Comparison of ENCODE assay signal across 10 mouse cellular contexts in genomic region chr15:3908721-3909120, GRCm38 (mm10).
DNase-seq lines count a peak whose midpoint lies in the region; ATAC-seq and TF ChIP-seq lines count a peak whose summit lies in the region.
"Had no signal": no experiment of that assay in that cellular context is flagged by ENCODE, and none has a peak within 500 bp of the region (broad histone marks: within the 10 kb centered on the region; RNA-seq: fewer than 3 reads in every experiment).

No protein-coding gene starts in this region.

- in situ Hi-C loops in Patski (cut with MboI; ENCODE audit: low pct_unique_long_range_greater_than_20kb) = loop anchor here (5.0 to 25.0 kb wide), 4 partner anchors 324 to 696 kb away; partner anchors contain the start of gene Ghr

- POLR2A ChIA-PET in Patski (lab: Charles Lee) = interaction anchor here (0.5 to 0.7 kb wide), 3 partner anchors 9 to 479 kb away, joined by 3 to 5 read pairs (median 3); no protein-coding TSS in a partner anchor

- H3K27me3 ChIP-seq in lung, postnatal 0 days (replicated peaks; ENCODE audit: insufficient read depth, low read length) = no peaks in the 10 kb centered on the region
- no peaks in the 10 kb centered on the region for H3K27me3 ChIP-seq in Patski
- H3K27me3 ChIP-seq: liver, embryonic 15.5 days had no signal

- H3K4me2 ChIP-seq in lung, postnatal 0 days (replicated peaks; ENCODE audit: low read depth, low read length) = no peak overlapping the region
- H3K4me2 ChIP-seq: liver, embryonic 15.5 days had no signal

- H3K4me1 ChIP-seq in lung, postnatal 0 days (ENCODE audit: insufficient read depth, low read depth, low read length) = no peaks in the 10 kb centered on the region
- H3K4me1 ChIP-seq: liver, embryonic 15.5 days had no signal

- H3K4me3 ChIP-seq in lung, postnatal 0 days (ENCODE audit: low read depth, low read length) = no peak overlapping the region
- H3K4me3 ChIP-seq: liver, embryonic 15.5 days had no signal

- TF ChIP-seq EP300 in lung, postnatal 0 days (IDR thresholded peaks at IDR 0.05) = no peak

- H3K27ac ChIP-seq in lung, postnatal 0 days (ENCODE audit: low read length) = no peak overlapping the region
- H3K27ac ChIP-seq: liver, embryonic 15.5 days had no signal

- peak; percentile 61 for TF ChIP-seq CTCF in lung, postnatal 0 days (IDR thresholded peaks at IDR 0.05)
- TF ChIP-seq CTCF in Patski (IDR thresholded peaks at IDR 0.05) = peak; percentile 36

- CTCF ChIA-PET in Patski (lab: Charles Lee) = interaction anchor here (0.6 to 4.4 kb wide), 13 partner anchors 10 to 612 kb away, joined by 3 to 26 read pairs (median 4); partner anchors contain the start of gene Ccdc152

- H3K9me3 ChIP-seq in lung, postnatal 0 days (ENCODE audit: low read length) = no peaks in the 10 kb centered on the region
- H3K9me3 ChIP-seq: liver, embryonic 15.5 days had no signal

- no peak for ATAC-seq in lung, postnatal 0 days
- ATAC-seq in Patski = no peak

- no peak overlapping the region for H3K9ac ChIP-seq in lung, postnatal 0 days (replicated peaks; ENCODE audit: low read depth)
- H3K9ac ChIP-seq: liver, embryonic 15.5 days had no signal

- H3K36me3 ChIP-seq in lung, postnatal 0 days (ENCODE audit: insufficient read depth, low read length) = no peaks in the 10 kb centered on the region
- H3K36me3 ChIP-seq: liver, embryonic 15.5 days had no signal

- peak; percentile 35 for DNase-seq in heart, adult 8-10 months (ENCODE audit: low spot score)
- DNase-seq in heart, postnatal 25 days (ENCODE audit: low spot score) = no peak
- peak; percentile 63 for DNase-seq in lung, postnatal 0 days (ENCODE audit: low spot score)
- DNase-seq in lung, adult 18-20 months = no peak
- DNase-seq in Patski (ENCODE audit: low read depth, low spot score) (no peak), MN1 (ENCODE audit: low spot score) (no peak)
- DNase-seq in naive thymus-derived CD4-positive, alpha-beta T cell, adult 2 months (ENCODE audit: low read depth) = peak; percentile 17
- DNase-seq in thymus, adult 18-20 months = no peak
- DNase-seq: kidney, postnatal 10 days had no signal

- WGBS in lung, postnatal 0 days = 0% methylated on average over 2 of the region's 2 CpGs

- intact Hi-C loops in heart, postnatal 25 days (cut with DNase I) = loop anchor here (5.0 kb wide), 4 partner anchors 551 to 706 kb away; no protein-coding TSS in a partner anchor

Comparison
In these comparisons a context has a peak if more than half of its experiments do, and no peak if none do; other contexts are left out.
1. DNase-seq: peak in heart, adult 8-10 months (single experiment), lung, postnatal 0 days (single experiment) and naive thymus-derived CD4-positive, alpha-beta T cell, adult 2 months (single experiment); none in heart, postnatal 25 days (single experiment), lung, adult 18-20 months (0 of 2), Patski (single experiment), MN1 (single experiment) and thymus, adult 18-20 months (0 of 2).